Mouse (Mus musculus) embryonic facial prominence, embryonic 14.5 days (tissue): ENCODE data around the gene Camk1d. TPM values are rescaled to one million over a fixed set of nuclear protein-coding genes. Genes with fewer than 3 reads are reported as not detected.
A peak's percentile ranks its signal among the peaks of the same experiment; 100 is the strongest.
"Not testable (repeated sequence)": the region's sequence is repeated elsewhere in the genome, so short reads cannot be mapped to it uniquely, and the experiment has no call there.

Experiments
- ATAC-seq: fragments of 200-750 bp; cut with Nextera tagmentation; 2 replicates; pipeline ENCODE4 v1.8.0; 2017; ENCODE audit warnings: low read depth, moderate number of reproducible peaks, moderate TSS enrichment
- DNase-seq: peaks from one replicate; pipeline ENCODE4 v3.0.0-alpha.2; 2015; ENCODE audit warnings: low spot score
- H3K27ac ChIP-seq: fragments of 300-500 bp; sonication (generic); replicated peaks from 2 replicates; pipeline ENCODE4 v1.5.1; 2014; ENCODE audit warnings: low read depth, mild to moderate bottlenecking, low read length, moderate library complexity
- H3K27me3 ChIP-seq: fragments of 300-500 bp; sonication (generic); replicated peaks from 2 replicates; pipeline ENCODE4 v1.6.1; 2014; ENCODE audit warnings: low read length; ENCODE audit not compliant: control insufficient read depth, insufficient read depth
- H3K36me3 ChIP-seq: fragments of 300-500 bp; sonication (generic); 2 replicates; pipeline ENCODE4 v1.6.1; 2014; ENCODE audit warnings: low read length, mixed read lengths; ENCODE audit not compliant: control insufficient read depth, insufficient read depth
- H3K4me1 ChIP-seq: fragments of 300-500 bp; sonication (generic); 2 replicates; pipeline ENCODE4 v1.6.1; 2014; ENCODE audit warnings: antibody characterized with exemption, low read length; ENCODE audit not compliant: control insufficient read depth, insufficient read depth
- H3K4me2 ChIP-seq: fragments of 300-500 bp; sonication (generic); 2 replicates; pipeline ENCODE4 v1.6.1; 2014; ENCODE audit warnings: low read depth, mild to moderate bottlenecking, low read length, moderate library complexity, mixed read lengths
- H3K4me3 ChIP-seq: fragments of 300-500 bp; sonication (generic); 2 replicates; pipeline ENCODE4 v1.5.1; 2014; ENCODE audit warnings: low read depth, mild to moderate bottlenecking, low read length
- H3K9ac ChIP-seq: fragments of 300-500 bp; sonication (generic); 2 replicates; pipeline ENCODE4 v1.6.1; 2014; ENCODE audit warnings: low read depth, mild to moderate bottlenecking, low read length, moderate library complexity, mixed read lengths
- H3K9me3 ChIP-seq: fragments of 300-500 bp; sonication (generic); 2 replicates; pipeline ENCODE4 v1.6.1; 2016; ENCODE audit warnings: low read length; ENCODE audit not compliant: control insufficient read depth
- WGBS: fragments of 180-500 bp; shearing (Covaris S2); extraction: QIAGEN DNeasy Blood & Tissue Kit; methylation state at CpG from one replicate; pipeline ENCODE4 v1.1.7; 2014; 5-methylcytosine and 5-hydroxymethylcytosine counted together
- polyA plus RNA-seq: library from polyadenylated mRNA; unstranded; fragments of >200 nt; fragmentation: Nextera tagmentation; extraction: Ambion mirVana; gene quantifications from 2 replicates; pipeline ENCODE4 v1.2.1, GENCODE M21; 2014

Camk1d gene
- polyA plus RNA-seq, 1 experiment from 2014 or later, result 6.2 TPM

- H3K4me1 ChIP-seq, result peaks cover 31% of the 10 kb centered on the region
- ATAC-seq (no peak), DNase-seq (no peak)
- WGBS, result 77% methylated on average over 1 of the region's 1 CpGs
- H3K27me3 ChIP-seq, result no peaks in the 10 kb centered on the region
- no peak overlapping the region for H3K27ac ChIP-seq
- no peak overlapping the region for H3K4me3 ChIP-seq
- H3K4me2 ChIP-seq, result no peak overlapping the region
- H3K9ac ChIP-seq, result no peak overlapping the region
- no peaks in the 10 kb centered on the region for H3K9me3 ChIP-seq
- H3K36me3 ChIP-seq, result no peaks in the 10 kb centered on the region
Measured at GRCm38 (mm10) chr2:5611601-5612000, 102.7 kb downstream of the Camk1d start.

- peak; percentile 26 for DNase-seq
- Histone ChIP-seq H3K27ac (no peak overlapping the region), H3K36me3 (no peaks in the 10 kb centered on the region), H3K27me3 (no peaks in the 10 kb centered on the region), H3K9ac (no peak overlapping the region), H3K9me3 (no peaks in the 10 kb centered on the region), H3K4me3 (no peak overlapping the region), H3K4me2 (no peak overlapping the region), H3K4me1 (peaks cover 31% of the 10 kb centered on the region)
- 59% methylated on average over 4 of the region's 4 CpGs for WGBS
- no peak for ATAC-seq
Measured at GRCm38 (mm10) chr2:5610521-5610920, 103.8 kb downstream of the Camk1d start.

- WGBS, result 77% methylated on average over 11 of the region's 11 CpGs
- ATAC-seq, result no peak
- no peaks in the 10 kb centered on the region for H3K9me3 ChIP-seq
- no peak overlapping the region for H3K4me2 ChIP-seq
- no peak overlapping the region; the same call in 1 of the 2 replicates for H3K27ac ChIP-seq
- H3K4me1 ChIP-seq, result peaks cover 12% of the 10 kb centered on the region
- H3K9ac ChIP-seq, result no peak overlapping the region
- no peaks in the 10 kb centered on the region for H3K36me3 ChIP-seq
- H3K4me3 ChIP-seq, result no peak overlapping the region
- peak; percentile 41 for DNase-seq
- H3K27me3 ChIP-seq, result no peaks in the 10 kb centered on the region
Measured at GRCm38 (mm10) chr2:5607920-5608841, 106.1 kb downstream of the Camk1d start.

- DNase-seq (no peak), ATAC-seq (no peak)
- peaks cover 2% of the 10 kb centered on the region; the same call in 1 of the 2 replicates for H3K4me1 ChIP-seq
- H3K27me3 ChIP-seq, result no peaks in the 10 kb centered on the region
- H3K4me2 ChIP-seq, result no peak overlapping the region
- H3K4me3 ChIP-seq, result no peak overlapping the region
- H3K9me3 ChIP-seq, result no peaks in the 10 kb centered on the region
- H3K9ac ChIP-seq, result no peak overlapping the region
- no peak overlapping the region for H3K27ac ChIP-seq
- 80% methylated on average over 3 of the region's 3 CpGs for WGBS
- no peaks in the 10 kb centered on the region for H3K36me3 ChIP-seq
Measured at GRCm38 (mm10) chr2:5605849-5606248, 108.5 kb downstream of the Camk1d start.

GRCm38 (mm10) chr2:5602044-5602443, 112.3 kb downstream of the Camk1d start:
- Histone ChIP-seq H3K9ac (no peak overlapping the region), H3K36me3 (no peaks in the 10 kb centered on the region), H3K4me1 (peaks cover 4% of the 10 kb centered on the region; the same call in 1 of the 2 replicates), H3K9me3 (no peaks in the 10 kb centered on the region), H3K27ac (no peak overlapping the region), H3K4me2 (no peak overlapping the region), H3K27me3 (no peaks in the 10 kb centered on the region), H3K4me3 (no peak overlapping the region)
- WGBS, result 76% methylated on average over 1 of the region's 1 CpGs
- no peak for ATAC-seq
- no peak for DNase-seq

GRCm38 (mm10) chr2:5601243-5601642, 113.1 kb downstream of the Camk1d start:
- H3K27me3 ChIP-seq, H3K4me1 ChIP-seq, DNase-seq, H3K27ac ChIP-seq, H3K4me2 ChIP-seq, H3K4me3 ChIP-seq, H3K9me3 ChIP-seq, H3K9ac ChIP-seq, H3K36me3 ChIP-seq: not testable (repeated sequence)
- peak; percentile 37; the same call in 1 of the 2 replicates for ATAC-seq
- WGBS, result 2% methylated on average over 2 of the region's 2 CpGs

GRCm38 (mm10) chr2:5600183-5600962, 113.9 kb downstream of the Camk1d start:
- WGBS, result 64% methylated on average over 8 of the region's 8 CpGs

GRCm38 (mm10) chr2:5599713-5600112, 114.6 kb downstream of the Camk1d start:
- peaks cover 9% of the 10 kb centered on the region; the same call in 1 of the 2 replicates for H3K4me1 ChIP-seq
- H3K27ac ChIP-seq, result no peak overlapping the region
- no peaks in the 10 kb centered on the region for H3K36me3 ChIP-seq
- 59% methylated on average over 4 of the region's 4 CpGs for WGBS
- no peak overlapping the region for H3K4me2 ChIP-seq
- ATAC-seq (no peak), DNase-seq (no peak)
- H3K9ac ChIP-seq, result no peak overlapping the region
- no peaks in the 10 kb centered on the region for H3K27me3 ChIP-seq
- no peaks in the 10 kb centered on the region for H3K9me3 ChIP-seq
- no peak overlapping the region for H3K4me3 ChIP-seq

More at GRCm38 (mm10) chr2:5600183-5600962, 113.9 kb downstream of the Camk1d start:
- no peaks in the 10 kb centered on the region for H3K27me3 ChIP-seq
- H3K4me3 ChIP-seq, result no peak overlapping the region
- no peak overlapping the region for H3K4me2 ChIP-seq
- no peak overlapping the region for H3K9ac ChIP-seq
- H3K36me3 ChIP-seq, result no peaks in the 10 kb centered on the region
- no peaks in the 10 kb centered on the region for H3K9me3 ChIP-seq
- H3K4me1 ChIP-seq, result peaks cover 9% of the 10 kb centered on the region; the same call in 1 of the 2 replicates
- H3K27ac ChIP-seq, result no peak overlapping the region
- DNase-seq (no peak), ATAC-seq (no peak)
